In the genomic region with DNA sequence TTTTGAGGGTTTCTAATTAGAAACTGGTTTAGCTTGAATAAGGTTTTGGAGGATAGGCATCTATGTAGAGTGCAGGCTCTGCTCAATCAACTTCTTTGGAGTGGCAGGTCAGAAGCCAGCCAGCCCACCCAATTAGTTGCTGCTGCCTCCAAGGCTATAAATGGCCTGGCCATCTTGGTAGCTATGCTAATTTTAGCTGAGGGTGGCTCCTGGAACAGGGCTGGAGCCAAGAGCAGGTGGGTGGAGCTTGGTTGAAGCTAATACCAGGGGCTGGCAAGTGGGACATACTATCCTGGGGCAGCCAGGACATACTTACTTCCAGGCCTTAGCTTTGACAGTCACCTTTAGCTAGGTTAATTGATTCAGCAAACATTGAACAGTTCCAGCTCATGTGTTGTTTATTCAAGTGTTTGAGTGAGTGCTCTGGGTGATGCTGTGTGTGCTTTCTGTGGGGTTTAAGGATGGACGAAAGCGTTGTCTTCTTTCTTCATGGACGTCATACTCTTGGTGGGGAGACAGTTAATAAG, we compare ENCODE assay signal across 16 mouse cellular contexts. TPM values are rescaled to one million over a fixed set of nuclear protein-coding genes. Genes with fewer than 3 reads are reported as not detected.
DNase-seq lines count a peak whose midpoint lies in the region; ATAC-seq lines count a peak whose summit lies in the region.
"Had no signal": no experiment of that assay in that cellular context is flagged by ENCODE, and none has a peak within 500 bp of the region (broad histone marks: within the 10 kb centered on the region; RNA-seq: fewer than 3 reads in every experiment).

No protein-coding gene starts in this region.

- H3K36me3 ChIP-seq in heart, embryonic 16.5 days (ENCODE audit: control insufficient read depth, insufficient read depth) = no peaks in the 10 kb centered on the region
- H3K36me3 ChIP-seq in midbrain, embryonic 10.5 days = no peaks in the 10 kb centered on the region
- H3K36me3 ChIP-seq: hindbrain, embryonic 12.5 days; intestine, embryonic 15.5 days; limb, embryonic 13.5 days; midbrain, embryonic 12.5 days had no signal

- H3K27me3 ChIP-seq in heart, embryonic 16.5 days (ENCODE audit: control insufficient read depth, insufficient read depth, low read length) = peaks cover 21% of the 10 kb centered on the region
- peaks cover 24% of the 10 kb centered on the region for H3K27me3 ChIP-seq in midbrain, embryonic 10.5 days (ENCODE audit: low read depth, poor library complexity, severe bottlenecking)
- H3K27me3 ChIP-seq: intestine, embryonic 15.5 days; limb, embryonic 13.5 days had no signal

- H3K27ac ChIP-seq in heart, embryonic 16.5 days (ENCODE audit: low read length) = peak overlapping the region; percentile 55
- no peak overlapping the region for H3K27ac ChIP-seq in midbrain, embryonic 10.5 days (replicated peaks)
- H3K27ac ChIP-seq: forebrain, embryonic 13.5 days; hindbrain, embryonic 12.5 days; intestine, embryonic 15.5 days; kidney, postnatal 0 days; layer of hippocampus, adult 2 months; limb, embryonic 13.5 days; midbrain, embryonic 12.5 days had no signal

- no peak overlapping the region for H3K9ac ChIP-seq in heart, embryonic 16.5 days (ENCODE audit: low read length)
- H3K9ac ChIP-seq: forebrain, embryonic 13.5 days; hindbrain, embryonic 12.5 days; intestine, embryonic 15.5 days; limb, embryonic 13.5 days; midbrain, embryonic 12.5 days had no signal

- 86% methylated on average over 3 of the region's 3 CpGs for WGBS in heart, embryonic 16.5 days
- 88% methylated on average over 3 of the region's 3 CpGs for WGBS in midbrain, embryonic 10.5 days

- peak; percentile 76 for ATAC-seq in heart, embryonic 16.5 days (replicated peaks; ENCODE audit: extremely low read depth, insufficient read depth, low FRiP score)
- ATAC-seq: forebrain, embryonic 13.5 days; intestine, embryonic 15.5 days had no signal

- DNase-seq in cerebellum, postnatal 14 days = peak; percentile 31 to 50
- no peak for DNase-seq in cerebellum, adult 11 months
- peak; percentile 18 to 30 for DNase-seq in lung, adult 18-20 months
- DNase-seq in lung, postnatal 25 days (ENCODE audit: low spot score) = no peak
- DNase-seq in skeletal muscle tissue, adult 2 months (ENCODE audit: low read depth, low spot score) = peak; percentile 80
- DNase-seq in thymus, adult 18-20 months = no peak
- DNase-seq in midbrain, embryonic 10.5 days (ENCODE audit: low spot score) = no peak
- DNase-seq: thymus, postnatal 36 days had no signal

- H3K4me1 ChIP-seq in heart, embryonic 16.5 days (ENCODE audit: control insufficient read depth, insufficient read depth, low read length) = peaks cover 18% of the 10 kb centered on the region
- H3K4me1 ChIP-seq in midbrain, embryonic 10.5 days = peaks cover 11% of the 10 kb centered on the region

- H3K4me3 ChIP-seq in heart, embryonic 16.5 days (ENCODE audit: low read length) = no peak overlapping the region
- no peak overlapping the region for H3K4me3 ChIP-seq in midbrain, embryonic 10.5 days
- H3K4me3 ChIP-seq: forebrain, embryonic 13.5 days; hindbrain, embryonic 12.5 days; intestine, embryonic 15.5 days; layer of hippocampus, adult 2 months; limb, embryonic 13.5 days; midbrain, embryonic 12.5 days had no signal

- H3K9me3 ChIP-seq in heart, embryonic 16.5 days (replicated peaks; ENCODE audit: control insufficient read depth, low read length) = no peaks in the 10 kb centered on the region
- H3K9me3 ChIP-seq in midbrain, embryonic 10.5 days (replicated peaks) = no peaks in the 10 kb centered on the region
- H3K9me3 ChIP-seq: forebrain, embryonic 13.5 days; hindbrain, embryonic 12.5 days; intestine, embryonic 15.5 days; limb, embryonic 13.5 days; midbrain, embryonic 12.5 days had no signal

- no peak overlapping the region for H3K4me2 ChIP-seq in heart, embryonic 16.5 days (ENCODE audit: low read depth, low read length)
- H3K4me2 ChIP-seq: forebrain, embryonic 13.5 days; hindbrain, embryonic 12.5 days; intestine, embryonic 15.5 days; limb, embryonic 13.5 days; midbrain, embryonic 12.5 days had no signal

RNA-seq across cellular contexts. Expression of a gene that starts 4.9 kb away (rescaled TPM):
- polyA plus RNA-seq in heart, embryonic 16.5 days (2015; fragmentation: Nextera tagmentation; extraction: Ambion mirVana) = 16.2 and 18.5 TPM in 2 replicates
- 11.7 and 12.4 TPM in 2 replicates for polyA plus RNA-seq in midbrain, embryonic 10.5 days (2016; fragmentation: Nextera tagmentation; extraction: Ambion mirVana)

RNA-seq across cellular contexts. Expression of a gene that starts 16.6 kb away (rescaled TPM):
- polyA plus RNA-seq in heart, embryonic 16.5 days (2015; fragmentation: Nextera tagmentation; extraction: Ambion mirVana) = 54.1 and 59.6 TPM in 2 replicates
- 34.8 and 34.9 TPM in 2 replicates for polyA plus RNA-seq in midbrain, embryonic 10.5 days (2016; fragmentation: Nextera tagmentation; extraction: Ambion mirVana)

Comparison
In these comparisons a context has a peak if more than half of its experiments do, and no peak if none do; other contexts are left out.
1. DNase-seq: peak in cerebellum, postnatal 14 days (2 of 2), lung, adult 18-20 months (2 of 2) and skeletal muscle tissue, adult 2 months (single experiment); none in cerebellum, adult 11 months (single experiment), lung, postnatal 25 days (single experiment), thymus, adult 18-20 months (0 of 2) and midbrain, embryonic 10.5 days (single experiment).